Mouse (Mus musculus) liver, embryonic 11.5 days (tissue): ENCODE results near the gene Senp7. TPM values are rescaled to one million over a fixed set of nuclear protein-coding genes. Genes with fewer than 3 reads are reported as not detected.

Experiments
- ATAC-seq: fragments of 200-750 bp; cut with Nextera tagmentation; replicated peaks from 2 replicates; pipeline ENCODE4 v1.8.0; 2017; ENCODE audit warnings: moderate number of reproducible peaks, mild to moderate bottlenecking, moderate TSS enrichment, moderate library complexity; ENCODE audit not compliant: low FRiP score
- DNase-seq: peaks from one replicate; pipeline ENCODE4 v3.0.0-alpha.2; 2017; ENCODE audit warnings: low spot score
- H3K27ac ChIP-seq: fragments of 300-500 bp; sonication (generic); 2 replicates; pipeline ENCODE4 v1.5.1; 2014; ENCODE audit warnings: mild to moderate bottlenecking, low read depth, low read length, control low read depth
- H3K27me3 ChIP-seq: fragments of 300-500 bp; sonication (generic); replicated peaks from 2 replicates; pipeline ENCODE4 v1.6.1; 2014; ENCODE audit warnings: low read length, mixed read lengths; ENCODE audit not compliant: control insufficient read depth, insufficient read depth
- H3K36me3 ChIP-seq: fragments of 300-500 bp; sonication (generic); 2 replicates; pipeline ENCODE4 v1.6.1; 2014; ENCODE audit warnings: mild to moderate bottlenecking, low read length, moderate library complexity, mixed read lengths; ENCODE audit not compliant: control insufficient read depth, insufficient read depth
- H3K4me1 ChIP-seq: fragments of 300-500 bp; sonication (generic); replicated peaks from 2 replicates; pipeline ENCODE4 v1.6.1; 2014; ENCODE audit warnings: low read length, mixed read lengths; ENCODE audit not compliant: control insufficient read depth, insufficient read depth
- H3K4me2 ChIP-seq: fragments of 300-500 bp; sonication (generic); 2 replicates; pipeline ENCODE4 v1.6.1; 2014; ENCODE audit warnings: mild to moderate bottlenecking, control low read depth, moderate library complexity
- H3K4me3 ChIP-seq: fragments of 300-500 bp; sonication (generic); 2 replicates; pipeline ENCODE4 v1.5.1; 2014; ENCODE audit warnings: low read depth, low read length, control low read depth
- H3K9ac ChIP-seq: fragments of 300-500 bp; sonication (generic); 2 replicates; pipeline ENCODE4 v1.6.1; 2014; ENCODE audit warnings: low read depth, low read length, control low read depth
- H3K9me3 ChIP-seq: fragments of 300-500 bp; sonication (generic); 2 replicates; pipeline ENCODE4 v1.6.1; 2016; ENCODE audit warnings: low read length, inconsistent platforms, mixed read lengths; ENCODE audit not compliant: control insufficient read depth
- WGBS: fragments of 180-500 bp; shearing (Covaris S2); extraction: QIAGEN DNeasy Blood & Tissue Kit; methylation state at CpG from one replicate; pipeline ENCODE4 v1.1.7; 2014; 5-methylcytosine and 5-hydroxymethylcytosine counted together
- microRNA-seq: library from miRNA; unstranded; fragments of <30 nt; microRNA quantifications from one replicate; pipeline ENCODE4, GENCODE M21; 2017; ENCODE audit warnings: borderline number of aligned reads
- polyA plus RNA-seq: library from polyadenylated mRNA; unstranded; fragments of >200 nt; fragmentation: Nextera tagmentation; extraction: Ambion mirVana; gene quantifications from 2 replicates; pipeline ENCODE4 v1.2.1, GENCODE M21; 2014

Gene Senp7
- polyA plus RNA-seq, 1 experiment from 2014 or later: 24.1 TPM

DNA sequence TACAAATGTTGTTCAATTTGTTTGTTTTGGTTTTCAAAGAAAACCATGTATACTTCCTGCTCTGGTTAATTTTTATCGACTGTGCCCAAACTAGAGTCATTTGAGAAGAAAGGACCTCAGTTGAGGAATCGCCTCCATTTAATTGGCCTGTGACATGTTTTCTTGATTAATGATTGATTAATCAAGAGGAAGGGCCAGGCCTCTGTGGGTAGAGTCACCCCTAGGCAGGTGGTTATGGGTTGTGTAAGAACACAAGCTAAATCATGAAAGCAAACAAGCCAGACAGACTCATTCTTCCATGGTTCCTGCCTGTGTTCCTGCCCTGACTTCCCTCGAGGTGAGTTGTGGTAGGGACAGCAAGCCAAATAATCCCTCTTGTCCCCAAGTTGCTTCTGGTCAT, 164.6 kb downstream of the Senp7 start:
- Histone ChIP-seq H3K9ac (no peak overlapping the region), H3K4me3 (no peak overlapping the region), H3K9me3 (no peaks in the 10 kb centered on the region), H3K36me3 (no peaks in the 10 kb centered on the region), H3K4me1 (no peaks in the 10 kb centered on the region), H3K27ac (no peak overlapping the region), H3K27me3 (no peaks in the 10 kb centered on the region), H3K4me2 (no peak overlapping the region)
- DNase-seq (no peak), ATAC-seq (no peak)
- 79% methylated on average over 3 of the region's 3 CpGs for WGBS

GRCm38 (mm10) chr16:56227686-56228085, 179.5 kb downstream of the Senp7 start:
- Histone ChIP-seq H3K4me2 (no peak overlapping the region), H3K27ac (no peak overlapping the region), H3K4me1 (no peaks in the 10 kb centered on the region), H3K36me3 (no peaks in the 10 kb centered on the region; the same call in 1 of the 2 replicates), H3K9me3 (no peaks in the 10 kb centered on the region), H3K27me3 (no peaks in the 10 kb centered on the region), H3K4me3 (no peak overlapping the region), H3K9ac (no peak overlapping the region)
- ATAC-seq (no peak), DNase-seq (no peak)

DNA sequence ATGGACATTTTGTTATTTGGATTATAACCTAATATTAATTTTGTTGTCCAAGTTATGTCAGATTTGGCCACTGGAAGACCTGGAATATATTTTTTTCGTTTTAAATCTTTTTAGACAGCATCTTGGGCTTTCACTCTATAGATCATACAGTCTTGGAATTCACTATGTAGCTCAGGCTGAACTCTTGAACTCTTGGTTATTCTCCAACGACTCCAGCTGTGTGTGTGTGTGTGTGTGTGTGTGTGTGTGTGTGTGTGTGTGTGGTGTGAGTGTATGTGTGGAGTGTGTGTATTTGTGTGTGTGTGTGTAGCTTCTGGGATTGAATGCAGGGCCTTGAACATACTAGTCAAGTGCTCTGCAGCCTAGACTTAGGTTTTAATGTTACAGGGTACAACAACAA, 181.3 kb downstream of the Senp7 start:
- Histone ChIP-seq H3K27me3 (no peaks in the 10 kb centered on the region), H3K9me3 (no peaks in the 10 kb centered on the region), H3K36me3 (no peaks in the 10 kb centered on the region; the same call in 1 of the 2 replicates), H3K4me3 (no peak overlapping the region), H3K27ac (no peak overlapping the region), H3K9ac (no peak overlapping the region), H3K4me2 (no peak overlapping the region), H3K4me1 (no peaks in the 10 kb centered on the region)
- WGBS: 50% methylated on average over 2 of the region's 2 CpGs
- ATAC-seq (no peak), DNase-seq (no peak)

- H3K27me3 ChIP-seq: no peaks in the 10 kb centered on the region
- 39% methylated on average over 10 of the region's 10 CpGs for WGBS
- DNase-seq (no peak), ATAC-seq (no peak)
- H3K4me1 ChIP-seq: no peaks in the 10 kb centered on the region
- H3K4me2 ChIP-seq: no peak overlapping the region
- no peak overlapping the region for H3K27ac ChIP-seq
- no peak overlapping the region for H3K4me3 ChIP-seq
- no peaks in the 10 kb centered on the region; the same call in 1 of the 2 replicates for H3K36me3 ChIP-seq
- H3K9ac ChIP-seq: no peak overlapping the region
- no peaks in the 10 kb centered on the region for H3K9me3 ChIP-seq
Measured at GRCm38 (mm10) chr16:56231300-56231699, 183.2 kb downstream of the Senp7 start.

DNA sequence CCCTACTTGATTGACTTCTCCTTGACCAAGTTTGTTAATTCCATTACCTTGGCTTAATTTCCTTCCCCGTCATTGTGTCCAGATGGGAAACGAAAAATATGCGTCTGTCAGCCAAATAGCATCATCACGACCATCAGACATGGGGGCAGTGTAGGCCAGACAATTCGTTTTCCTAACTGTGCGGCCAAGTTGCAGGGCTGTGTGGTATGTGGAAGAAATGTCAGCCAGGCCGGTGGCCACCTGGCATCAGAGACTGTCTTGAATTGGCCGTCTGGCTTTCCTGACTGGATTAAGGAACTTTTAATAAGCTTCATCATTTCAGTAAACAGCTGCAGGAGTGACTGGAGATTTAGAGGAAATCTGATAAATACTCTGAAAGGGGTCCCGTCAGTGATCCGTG, 184.6 kb downstream of the Senp7 start:
- no peak overlapping the region for H3K27ac ChIP-seq
- DNase-seq: no peak
- H3K9me3 ChIP-seq: no peaks in the 10 kb centered on the region
- no peaks in the 10 kb centered on the region for H3K4me1 ChIP-seq
- ATAC-seq: no peak
- no peak overlapping the region for H3K9ac ChIP-seq
- H3K36me3 ChIP-seq: no peaks in the 10 kb centered on the region; the same call in 1 of the 2 replicates
- H3K4me2 ChIP-seq: no peak overlapping the region
- no peaks in the 10 kb centered on the region for H3K27me3 ChIP-seq
- WGBS: 78% methylated on average over 10 of the region's 10 CpGs
- no peak overlapping the region for H3K4me3 ChIP-seq

Small RNA genes lying within 50 kb of the gene (microRNA-seq; reads per million reads assigned to microRNA genes)
- gene Gm24047: not detected

Other genes starting within 250 kb of the Senp7 start
- gene Nfkbiz, start 209.4 kb upstream of the Senp7 start, polyA plus RNA-seq: 4.5 and 4.6 TPM in 2 replicates
- 0.73 and 0.93 TPM in 2 replicates for gene Nxpe3, start 153.1 kb upstream of the Senp7 start, polyA plus RNA-seq
- 8.9 and 9.3 TPM in 2 replicates for gene Cep97, start 113.5 kb upstream of the Senp7 start, polyA plus RNA-seq
- gene Rpl24, start 82.1 kb upstream of the Senp7 start, polyA plus RNA-seq: 847 and 912 TPM in 2 replicates
- gene Zbtb11, start 74.5 kb upstream of the Senp7 start, polyA plus RNA-seq: 21.7 and 23.5 TPM in 2 replicates
- gene Pcnp, start 18.6 kb upstream of the Senp7 start, polyA plus RNA-seq: 195 and 210 TPM in 2 replicates
- gene Trmt10c, start 10.5 kb upstream of the Senp7 start, polyA plus RNA-seq: 38.5 and 41.8 TPM in 2 replicates
- gene Impg2, start 156.0 kb downstream of the Senp7 start, polyA plus RNA-seq: 0.12 and 0.16 TPM in 2 replicates